Mouse (Mus musculus) kidney, postnatal 0 days (tissue): ENCODE measurements around the gene Cdkal1. TPM values are rescaled to one million over a fixed set of nuclear protein-coding genes. Genes with fewer than 3 reads are reported as not detected.

Experiments
- ATAC-seq: fragments of 200-750 bp; cut with Nextera tagmentation; replicated peaks from 2 replicates; pipeline ENCODE4 v1.8.0; 2017; ENCODE audit warnings: low read depth, moderate number of reproducible peaks, moderate TSS enrichment, moderate library complexity; ENCODE audit not compliant: low FRiP score
- DNase-seq: peaks from one replicate; pipeline ENCODE4 v3.0.0-alpha.2; 2016; ENCODE audit warnings: low spot score
- H3K27ac ChIP-seq: fragments of 300-500 bp; sonication (generic); 2 replicates; pipeline ENCODE4 v1.5.1; 2014; ENCODE audit warnings: mild to moderate bottlenecking
- H3K27me3 ChIP-seq: fragments of 300-500 bp; sonication (generic); 2 replicates; pipeline ENCODE4 v1.6.1; 2014; ENCODE audit warnings: low read length, mixed read lengths; ENCODE audit not compliant: insufficient read depth
- H3K36me3 ChIP-seq: fragments of 300-500 bp; sonication (generic); 2 replicates; pipeline ENCODE4 v1.6.1; 2014; ENCODE audit warnings: low read length, mixed read lengths; ENCODE audit not compliant: insufficient read depth
- H3K4me1 ChIP-seq: fragments of 300-500 bp; sonication (generic); replicated peaks from 2 replicates; pipeline ENCODE4 v1.6.1; 2014; ENCODE audit warnings: antibody characterized with exemption, low read length, mixed read lengths; ENCODE audit not compliant: insufficient read depth
- H3K4me2 ChIP-seq: fragments of 300-500 bp; sonication (generic); 2 replicates; pipeline ENCODE4 v1.6.1; 2014; ENCODE audit warnings: mild to moderate bottlenecking, low read length, moderate library complexity, mixed read lengths
- H3K4me3 ChIP-seq: fragments of 300-500 bp; sonication (generic); replicated peaks from 2 replicates; pipeline ENCODE4 v1.5.1; 2014; ENCODE audit warnings: low read depth, low read length
- H3K9ac ChIP-seq: fragments of 300-500 bp; sonication (generic); 2 replicates; pipeline ENCODE4 v1.6.1; 2014; ENCODE audit warnings: low read depth, low read length
- H3K9me3 ChIP-seq: fragments of 300-500 bp; sonication (generic); replicated peaks from 2 replicates; pipeline ENCODE4 v1.6.1; 2016; ENCODE audit warnings: low read length, inconsistent platforms, mixed read lengths
- CTCF ChIP-seq: IDR thresholded peaks from 2 replicates; pipeline ENCODE4 v1.5.1; 2016; ENCODE audit warnings: antibody characterized with exemption, low read depth, mild to moderate bottlenecking, moderate library complexity
- WGBS: fragments of 180-500 bp; shearing (Covaris S2); extraction: QIAGEN DNeasy Blood & Tissue Kit; methylation state at CpG from one replicate; pipeline ENCODE4 v1.1.7; 2014; 5-methylcytosine and 5-hydroxymethylcytosine counted together
- polyA plus RNA-seq: library from polyadenylated mRNA; unstranded; fragments of >200 nt; fragmentation: Nextera tagmentation; extraction: Ambion mirVana; gene quantifications from 2 replicates; pipeline ENCODE4 v1.2.1, GENCODE M21; 2015

The Cdkal1 gene
- polyA plus RNA-seq, 1 experiment from 2014 or later: 30.1 TPM

DNA sequence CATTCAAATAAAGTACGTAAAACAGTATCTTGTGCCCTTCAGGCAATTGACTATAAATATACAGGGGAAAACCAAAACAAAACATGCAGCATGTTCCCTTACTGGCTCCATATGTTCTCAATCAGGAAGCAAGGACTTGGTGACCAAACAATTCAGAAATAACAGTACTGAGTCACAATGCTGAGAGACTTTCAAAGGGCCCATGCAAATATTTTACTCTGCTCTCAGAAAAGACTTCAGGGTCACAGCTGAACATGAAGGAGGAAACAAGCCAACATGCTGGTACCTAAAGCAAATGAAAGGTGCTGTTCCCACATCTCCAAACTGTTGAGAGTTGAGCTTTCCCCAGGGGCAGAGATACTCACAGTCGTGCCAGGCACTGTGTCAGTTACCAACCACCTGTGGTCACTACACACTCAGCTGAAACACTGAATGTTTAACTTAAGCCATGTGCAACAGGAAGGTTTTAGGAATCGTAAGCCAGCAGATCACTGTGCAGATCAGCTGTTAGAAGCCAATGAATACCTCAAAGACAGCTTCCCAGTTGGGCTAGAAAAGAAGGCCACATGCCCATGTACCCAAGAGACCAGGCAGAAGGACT, 140.1 kb downstream of the Cdkal1 start:
- H3K27me3 ChIP-seq: no peaks in the 10 kb centered on the region
- H3K4me3 ChIP-seq: no peak overlapping the region
- H3K4me2 ChIP-seq: no peak overlapping the region
- peak; percentile 50 for DNase-seq
- 0 out of 2 replicates have a peak overlapping the region, but pooled peaks have one; percentile 25 for H3K27ac ChIP-seq
- ATAC-seq: no peak
- H3K9me3 ChIP-seq: no peaks in the 10 kb centered on the region
- no peak overlapping the region for H3K9ac ChIP-seq
- no peaks in the 10 kb centered on the region for H3K36me3 ChIP-seq
- TF ChIP-seq CTCF: no peak
- 56% methylated on average over 3 of the region's 3 CpGs for WGBS
- no peaks in the 10 kb centered on the region for H3K4me1 ChIP-seq

GRCm38 (mm10) chr13:29707620-29708019, 147.9 kb downstream of the Cdkal1 start:
- Histone ChIP-seq H3K27ac (no peak overlapping the region), H3K9me3 (no peaks in the 10 kb centered on the region), H3K36me3 (no peaks in the 10 kb centered on the region), H3K4me2 (no peak overlapping the region), H3K9ac (no peak overlapping the region), H3K27me3 (no peaks in the 10 kb centered on the region), H3K4me1 (no peaks in the 10 kb centered on the region), H3K4me3 (no peak overlapping the region)
- no peak for TF ChIP-seq CTCF
- ATAC-seq (no peak), DNase-seq (no peak)
- 89% methylated on average over 3 of the region's 3 CpGs for WGBS

DNA sequence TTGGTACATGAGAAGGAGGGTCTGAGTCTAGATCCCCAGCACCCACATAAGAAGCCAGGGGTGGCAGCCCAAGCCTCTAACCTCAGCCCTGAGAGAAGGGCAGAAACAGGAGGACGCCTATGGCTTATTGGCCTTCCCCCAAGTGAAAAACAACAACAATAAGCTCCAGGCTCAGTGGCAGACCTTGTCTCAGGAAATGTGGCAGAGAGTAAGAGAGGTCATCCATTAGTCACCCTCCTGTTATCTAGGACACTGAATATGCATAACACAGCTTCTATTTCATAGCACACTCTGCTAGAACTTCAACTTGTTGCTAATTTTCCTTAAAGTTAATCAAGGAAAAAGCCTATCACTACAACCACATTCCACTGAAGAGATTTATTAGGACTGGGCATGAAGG, 154.1 kb downstream of the Cdkal1 start:
- no peak for DNase-seq
- 42% methylated on average over 1 of the region's 1 CpGs for WGBS
- no peaks in the 10 kb centered on the region for H3K27me3 ChIP-seq

GRCm38 (mm10) chr13:29699896-29700295, 155.6 kb downstream of the Cdkal1 start:
- Histone ChIP-seq H3K4me2 (no peak overlapping the region), H3K4me3 (no peak overlapping the region), H3K36me3 (0 out of 2 replicates have a peak, but pooled peaks cover 2% of the 10 kb centered on the region), H3K27me3 (no peaks in the 10 kb centered on the region), H3K9me3 (no peaks in the 10 kb centered on the region), H3K27ac (no peak overlapping the region), H3K4me1 (no peaks in the 10 kb centered on the region; the same call in 1 of the 2 replicates), H3K9ac (no peak overlapping the region)
- no peak for TF ChIP-seq CTCF
- 90% methylated on average over 5 of the region's 5 CpGs for WGBS
- ATAC-seq: no peak
- no peak for DNase-seq

More for the DNA sequence above, 154.1 kb downstream of the Cdkal1 start:
- Histone ChIP-seq H3K4me3 (no peak overlapping the region), H3K9ac (no peak overlapping the region), H3K9me3 (no peaks in the 10 kb centered on the region), H3K4me1 (no peaks in the 10 kb centered on the region; the same call in 1 of the 2 replicates), H3K36me3 (0 out of 2 replicates have a peak, but pooled peaks cover 2% of the 10 kb centered on the region), H3K4me2 (no peak overlapping the region), H3K27ac (no peak overlapping the region)
- no peak for ATAC-seq
- TF ChIP-seq CTCF: no peak

DNA sequence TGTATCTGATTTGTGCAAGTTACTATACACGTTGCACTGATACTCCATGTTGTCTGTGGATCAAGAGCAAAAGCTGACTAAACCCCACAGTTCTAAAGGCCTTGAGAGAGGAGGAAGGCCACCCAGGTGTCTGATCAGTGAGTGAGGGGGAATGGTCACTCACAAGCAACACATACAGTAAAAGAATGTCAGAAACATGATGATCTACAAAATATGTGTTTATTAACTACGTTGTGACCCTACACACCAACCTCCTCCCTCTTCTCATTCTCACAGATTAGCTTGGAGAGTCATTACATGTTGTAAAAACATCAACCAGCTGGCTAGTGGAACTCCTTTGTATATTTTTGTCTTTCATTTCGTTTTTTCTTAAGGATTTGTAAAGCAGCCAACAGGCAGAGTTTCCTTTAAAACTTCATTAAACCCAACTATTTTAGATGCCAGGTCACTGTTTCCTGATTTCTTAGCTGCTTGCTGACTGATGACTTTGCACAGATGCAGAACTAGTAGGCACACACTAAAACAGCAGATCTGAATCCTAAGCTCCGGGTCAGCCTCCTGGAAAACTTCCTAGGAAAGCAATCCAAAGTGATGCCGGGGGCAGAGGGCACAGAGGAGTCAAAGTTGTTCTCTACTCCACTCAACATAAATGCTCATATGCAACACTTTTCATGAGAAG, 157.0 kb downstream of the Cdkal1 start:
- H3K27ac ChIP-seq: no peak overlapping the region
- no peak overlapping the region for H3K4me2 ChIP-seq
- ATAC-seq: no peak
- no peak for TF ChIP-seq CTCF
- no peaks in the 10 kb centered on the region for H3K9me3 ChIP-seq
- H3K4me1 ChIP-seq: no peaks in the 10 kb centered on the region; the same call in 1 of the 2 replicates
- DNase-seq: peak; percentile 58
- WGBS: 30% methylated on average over 5 of the region's 5 CpGs
- no peaks in the 10 kb centered on the region for H3K27me3 ChIP-seq
- H3K9ac ChIP-seq: no peak overlapping the region
- H3K4me3 ChIP-seq: no peak overlapping the region
- H3K36me3 ChIP-seq: 0 out of 2 replicates have a peak, but pooled peaks cover 2% of the 10 kb centered on the region

- no peak for ATAC-seq
- H3K9ac ChIP-seq: no peak overlapping the region
These were observed 158.2 kb downstream of the Cdkal1 start for GRCm38 (mm10) chr13:29697230-29697629.

More at GRCm38 (mm10) chr13:29697230-29697629, 158.2 kb downstream of the Cdkal1 start:
- Histone ChIP-seq H3K4me1 (no peaks in the 10 kb centered on the region; the same call in 1 of the 2 replicates), H3K4me2 (no peak overlapping the region), H3K36me3 (0 out of 2 replicates have a peak, but pooled peaks cover 2% of the 10 kb centered on the region), H3K27ac (no peak overlapping the region), H3K4me3 (no peak overlapping the region), H3K27me3 (no peaks in the 10 kb centered on the region), H3K9me3 (no peaks in the 10 kb centered on the region)
- WGBS: 64% methylated on average over 3 of the region's 3 CpGs
- no peak for TF ChIP-seq CTCF
- no peak for DNase-seq
